Mouse (Mus musculus): ENCODE results near the gene Mettl27.
A peak's percentile ranks its signal among the peaks of the same experiment; 100 is the strongest.

Mettl27 gene

GRCm38 (mm10) chr5:134932179-134932902, at the start of gene Mettl27:
TSS of gene Mettl27 (plus strand) at chr5:134932368.
- peak; percentile 84 for DNase-seq

- peak; percentile 4 for DNase-seq
These were observed 49.1 kb upstream of the Mettl27 start for GRCm38 (mm10) chr5:134883077-134883476.

GRCm38 (mm10) chr5:134887447-134888335, 44.5 kb upstream of the Mettl27 start:
- no peak for DNase-seq

GRCm38 (mm10) chr5:134888505-134888904, 43.7 kb upstream of the Mettl27 start:
- no peak for DNase-seq

GRCm38 (mm10) chr5:134890601-134891054, 41.5 kb upstream of the Mettl27 start:
- no peak for DNase-seq

GRCm38 (mm10) chr5:134891552-134891951, 40.6 kb upstream of the Mettl27 start:
- no peak for DNase-seq

- no peak for DNase-seq
These were observed 39.5 kb upstream of the Mettl27 start for GRCm38 (mm10) chr5:134892717-134893116.

- DNase-seq: no peak
These were observed 36.9 kb upstream of the Mettl27 start for GRCm38 (mm10) chr5:134895291-134895690.

- no peak for DNase-seq
These were observed 35.2 kb upstream of the Mettl27 start for GRCm38 (mm10) chr5:134896965-134897364.

- DNase-seq: no peak
These were observed 34.6 kb upstream of the Mettl27 start for GRCm38 (mm10) chr5:134897596-134897995.

GRCm38 (mm10) chr5:134901012-134901643, 31.0 kb upstream of the Mettl27 start:
- no peak for DNase-seq

GRCm38 (mm10) chr5:134901644-134902027, 30.5 kb upstream of the Mettl27 start:
- DNase-seq: no peak

GRCm38 (mm10) chr5:134906633-134907032, 25.5 kb upstream of the Mettl27 start, which contains the start of gene Tmem270:
TSS of gene Tmem270 (minus strand) at chr5:134906733.
- DNase-seq: no peak

- peak; percentile 93 for DNase-seq
These were observed 25.0 kb upstream of the Mettl27 start for GRCm38 (mm10) chr5:134907135-134907534.

- DNase-seq: no peak
These were observed 20.3 kb upstream of the Mettl27 start for GRCm38 (mm10) chr5:134911901-134912300.

GRCm38 (mm10) chr5:134913352-134913751, 18.8 kb upstream of the Mettl27 start:
- DNase-seq: no peak

GRCm38 (mm10) chr5:134913753-134914152, 18.4 kb upstream of the Mettl27 start:
- no peak for DNase-seq

GRCm38 (mm10) chr5:134914510-134914909, 17.7 kb upstream of the Mettl27 start:
- no peak for DNase-seq

GRCm38 (mm10) chr5:134915311-134915710, 16.9 kb upstream of the Mettl27 start, which contains the start of gene Cldn13:
TSS of gene Cldn13 (minus strand) at chr5:134915526.
- no peak for DNase-seq

- no peak for DNase-seq
These were observed 13.9 kb upstream of the Mettl27 start for GRCm38 (mm10) chr5:134918071-134918832.

GRCm38 (mm10) chr5:134919097-134919496, 13.1 kb upstream of the Mettl27 start:
- DNase-seq: no peak

GRCm38 (mm10) chr5:134920106-134920687, 12.0 kb upstream of the Mettl27 start:
- no peak for DNase-seq
